Mouse (Mus musculus): ENCODE data around the gene Crybg2. TPM values are rescaled to one million over a fixed set of nuclear protein-coding genes. Genes with fewer than 3 reads are reported as not detected.

The Crybg2 gene
- polyA plus RNA-seq, 1 experiment from 2014 or later = 1.9 TPM

- H3K4me3 ChIP-seq (ENCODE audit: low read depth, low read length) = no peak overlapping the region
- H3K27me3 ChIP-seq (replicated peaks; ENCODE audit: control insufficient read depth, insufficient read depth, low read length) = no peaks in the 10 kb centered on the region
- ATAC-seq (no peak), DNase-seq (ENCODE audit: low spot score) (no peak)
- H3K9ac ChIP-seq (ENCODE audit: low read length) = no peak overlapping the region
- no peaks in the 10 kb centered on the region for H3K4me1 ChIP-seq (ENCODE audit: control insufficient read depth, insufficient read depth, low read length)
- 42% methylated on average over 10 of the region's 10 CpGs for WGBS
- no peak overlapping the region for H3K27ac ChIP-seq (ENCODE audit: low read depth, low read length)
- no peaks in the 10 kb centered on the region for H3K9me3 ChIP-seq (replicated peaks; ENCODE audit: control insufficient read depth, low read length)
- H3K4me2 ChIP-seq (ENCODE audit: low read length) = no peak overlapping the region
- H3K36me3 ChIP-seq (ENCODE audit: control insufficient read depth, insufficient read depth, low read length) = no peaks in the 10 kb centered on the region
Measured at GRCm38 (mm10) chr4:134113356-134113994, 52.9 kb downstream of the Crybg2 start.

GRCm38 (mm10) chr4:134114038-134114437 lies 53.4 kb downstream of the Crybg2 start:
- DNase-seq (ENCODE audit: low spot score) (no peak), ATAC-seq (no peak)
- Histone ChIP-seq H3K4me1 (ENCODE audit: control insufficient read depth, insufficient read depth, low read length) (no peaks in the 10 kb centered on the region), H3K27ac (ENCODE audit: low read depth, low read length) (no peak overlapping the region), H3K9me3 (replicated peaks; ENCODE audit: control insufficient read depth, low read length) (no peaks in the 10 kb centered on the region), H3K27me3 (replicated peaks; ENCODE audit: control insufficient read depth, insufficient read depth, low read length) (no peaks in the 10 kb centered on the region), H3K4me3 (ENCODE audit: low read depth, low read length) (no peak overlapping the region), H3K36me3 (ENCODE audit: control insufficient read depth, insufficient read depth, low read length) (no peaks in the 10 kb centered on the region), H3K4me2 (ENCODE audit: low read length) (no peak overlapping the region), H3K9ac (ENCODE audit: low read length) (no peak overlapping the region)
- 94% methylated on average over 4 of the region's 4 CpGs for WGBS

GRCm38 (mm10) chr4:134115215-134116144 lies 54.9 kb downstream of the Crybg2 start:
- Histone ChIP-seq H3K9ac (ENCODE audit: low read length) (no peak overlapping the region), H3K27ac (ENCODE audit: low read depth, low read length) (no peak overlapping the region), H3K4me3 (ENCODE audit: low read depth, low read length) (no peak overlapping the region), H3K9me3 (replicated peaks; ENCODE audit: control insufficient read depth, low read length) (no peaks in the 10 kb centered on the region), H3K36me3 (ENCODE audit: control insufficient read depth, insufficient read depth, low read length) (no peaks in the 10 kb centered on the region), H3K4me1 (ENCODE audit: control insufficient read depth, insufficient read depth, low read length) (no peaks in the 10 kb centered on the region), H3K27me3 (replicated peaks; ENCODE audit: control insufficient read depth, insufficient read depth, low read length) (no peaks in the 10 kb centered on the region), H3K4me2 (ENCODE audit: low read length) (no peak overlapping the region)
- ATAC-seq (no peak), DNase-seq (ENCODE audit: low spot score) (no peak)
- 87% methylated on average over 16 of the region's 16 CpGs for WGBS

- Histone ChIP-seq H3K36me3 (ENCODE audit: control insufficient read depth, insufficient read depth, low read length) (no peaks in the 10 kb centered on the region), H3K9ac (ENCODE audit: low read length) (no peak overlapping the region), H3K27me3 (replicated peaks; ENCODE audit: control insufficient read depth, insufficient read depth, low read length) (no peaks in the 10 kb centered on the region), H3K4me1 (ENCODE audit: control insufficient read depth, insufficient read depth, low read length) (no peaks in the 10 kb centered on the region), H3K27ac (ENCODE audit: low read depth, low read length) (no peak overlapping the region), H3K4me2 (ENCODE audit: low read length) (no peak overlapping the region), H3K9me3 (replicated peaks; ENCODE audit: control insufficient read depth, low read length) (no peaks in the 10 kb centered on the region), H3K4me3 (ENCODE audit: low read depth, low read length) (no peak overlapping the region)
- ATAC-seq (no peak), DNase-seq (ENCODE audit: low spot score) (no peak)
- 94% methylated on average over 2 of the region's 2 CpGs for WGBS
Measured at GRCm38 (mm10) chr4:134116501-134116900, 55.9 kb downstream of the Crybg2 start.

- H3K36me3 ChIP-seq (ENCODE audit: control insufficient read depth, insufficient read depth, low read length) = no peaks in the 10 kb centered on the region
- 86% methylated on average over 8 of the region's 8 CpGs for WGBS
- no peaks in the 10 kb centered on the region for H3K27me3 ChIP-seq (replicated peaks; ENCODE audit: control insufficient read depth, insufficient read depth, low read length)
- ATAC-seq = no peak
- no peak overlapping the region for H3K4me2 ChIP-seq (ENCODE audit: low read length)
- no peak overlapping the region for H3K9ac ChIP-seq (ENCODE audit: low read length)
- no peaks in the 10 kb centered on the region for H3K4me1 ChIP-seq (ENCODE audit: control insufficient read depth, insufficient read depth, low read length)
- no peaks in the 10 kb centered on the region for H3K9me3 ChIP-seq (replicated peaks; ENCODE audit: control insufficient read depth, low read length)
- no peak overlapping the region for H3K4me3 ChIP-seq (ENCODE audit: low read depth, low read length)
- DNase-seq (ENCODE audit: low spot score) = no peak
- no peak overlapping the region for H3K27ac ChIP-seq (ENCODE audit: low read depth, low read length)
Measured at GRCm38 (mm10) chr4:134117012-134117411, 56.4 kb downstream of the Crybg2 start.

GRCm38 (mm10) chr4:134118126-134118800 lies 57.6 kb downstream of the Crybg2 start:
- Histone ChIP-seq H3K9me3 (replicated peaks; ENCODE audit: control insufficient read depth, low read length) (no peaks in the 10 kb centered on the region), H3K27ac (ENCODE audit: low read depth, low read length) (no peak overlapping the region), H3K9ac (ENCODE audit: low read length) (no peak overlapping the region), H3K4me2 (ENCODE audit: low read length) (no peak overlapping the region), H3K4me3 (ENCODE audit: low read depth, low read length) (no peak overlapping the region), H3K4me1 (ENCODE audit: control insufficient read depth, insufficient read depth, low read length) (no peaks in the 10 kb centered on the region), H3K27me3 (replicated peaks; ENCODE audit: control insufficient read depth, insufficient read depth, low read length) (no peaks in the 10 kb centered on the region), H3K36me3 (ENCODE audit: control insufficient read depth, insufficient read depth, low read length) (no peaks in the 10 kb centered on the region)
- ATAC-seq = no peak
- DNase-seq (ENCODE audit: low spot score) = no peak
- WGBS = 73% methylated on average over 14 of the region's 14 CpGs

- Histone ChIP-seq H3K4me3 (ENCODE audit: low read depth, low read length) (no peak overlapping the region), H3K27me3 (replicated peaks; ENCODE audit: control insufficient read depth, insufficient read depth, low read length) (no peaks in the 10 kb centered on the region), H3K36me3 (ENCODE audit: control insufficient read depth, insufficient read depth, low read length) (no peaks in the 10 kb centered on the region), H3K9me3 (replicated peaks; ENCODE audit: control insufficient read depth, low read length) (no peaks in the 10 kb centered on the region), H3K4me1 (ENCODE audit: control insufficient read depth, insufficient read depth, low read length) (no peaks in the 10 kb centered on the region), H3K27ac (ENCODE audit: low read depth, low read length) (no peak overlapping the region), H3K4me2 (ENCODE audit: low read length) (no peak overlapping the region), H3K9ac (ENCODE audit: low read length) (no peak overlapping the region)
- 70% methylated on average over 5 of the region's 5 CpGs for WGBS
- DNase-seq (ENCODE audit: low spot score) = no peak
- ATAC-seq = no peak
Measured at GRCm38 (mm10) chr4:134119042-134119441, 58.4 kb downstream of the Crybg2 start.

- H3K36me3 ChIP-seq (ENCODE audit: control insufficient read depth, insufficient read depth, low read length) = no peaks in the 10 kb centered on the region
- ATAC-seq (no peak), DNase-seq (ENCODE audit: low spot score) (no peak)
- WGBS = 56% methylated on average over 9 of the region's 9 CpGs
- no peak overlapping the region for H3K27ac ChIP-seq (ENCODE audit: low read depth, low read length)
- no peak overlapping the region for H3K4me2 ChIP-seq (ENCODE audit: low read length)
- H3K27me3 ChIP-seq (replicated peaks; ENCODE audit: control insufficient read depth, insufficient read depth, low read length) = no peaks in the 10 kb centered on the region
- H3K9ac ChIP-seq (ENCODE audit: low read length) = no peak overlapping the region
- no peak overlapping the region for H3K4me3 ChIP-seq (ENCODE audit: low read depth, low read length)
- H3K4me1 ChIP-seq (ENCODE audit: control insufficient read depth, insufficient read depth, low read length) = no peaks in the 10 kb centered on the region
- H3K9me3 ChIP-seq (replicated peaks; ENCODE audit: control insufficient read depth, low read length) = no peaks in the 10 kb centered on the region
Measured at GRCm38 (mm10) chr4:134119644-134120043, 59.0 kb downstream of the Crybg2 start.
